Mouse (Mus musculus) erythroblast, embryonic 14.5 days (primary cell): ENCODE data around the gene Hexim1.

Experiments
- GATA1 ChIP-seq: IDR thresholded peaks from 2 replicates; pipeline ENCODE4 v1.6.1; 2012; ENCODE audit warnings: low read length, inconsistent platforms, mixed read lengths
- TAL1 ChIP-seq: IDR thresholded peaks from 3 replicates; pipeline ENCODE4 v1.6.1; 2012; ENCODE audit warnings: low read length, inconsistent platforms, mixed read lengths

GRCm38 (mm10) chr11:103078131-103078530, 37.9 kb upstream of the Hexim1 start:
- TF ChIP-seq GATA1 (no peak), TAL1 (no peak)
